Mouse (Mus musculus): ENCODE results near the gene Gm8947. TPM values are rescaled to one million over a fixed set of nuclear protein-coding genes. Genes with fewer than 3 reads are reported as not detected.

Gene Gm8947
- polyA plus RNA-seq, 2 experiments = 0.92 to 1.2 TPM

DNA sequence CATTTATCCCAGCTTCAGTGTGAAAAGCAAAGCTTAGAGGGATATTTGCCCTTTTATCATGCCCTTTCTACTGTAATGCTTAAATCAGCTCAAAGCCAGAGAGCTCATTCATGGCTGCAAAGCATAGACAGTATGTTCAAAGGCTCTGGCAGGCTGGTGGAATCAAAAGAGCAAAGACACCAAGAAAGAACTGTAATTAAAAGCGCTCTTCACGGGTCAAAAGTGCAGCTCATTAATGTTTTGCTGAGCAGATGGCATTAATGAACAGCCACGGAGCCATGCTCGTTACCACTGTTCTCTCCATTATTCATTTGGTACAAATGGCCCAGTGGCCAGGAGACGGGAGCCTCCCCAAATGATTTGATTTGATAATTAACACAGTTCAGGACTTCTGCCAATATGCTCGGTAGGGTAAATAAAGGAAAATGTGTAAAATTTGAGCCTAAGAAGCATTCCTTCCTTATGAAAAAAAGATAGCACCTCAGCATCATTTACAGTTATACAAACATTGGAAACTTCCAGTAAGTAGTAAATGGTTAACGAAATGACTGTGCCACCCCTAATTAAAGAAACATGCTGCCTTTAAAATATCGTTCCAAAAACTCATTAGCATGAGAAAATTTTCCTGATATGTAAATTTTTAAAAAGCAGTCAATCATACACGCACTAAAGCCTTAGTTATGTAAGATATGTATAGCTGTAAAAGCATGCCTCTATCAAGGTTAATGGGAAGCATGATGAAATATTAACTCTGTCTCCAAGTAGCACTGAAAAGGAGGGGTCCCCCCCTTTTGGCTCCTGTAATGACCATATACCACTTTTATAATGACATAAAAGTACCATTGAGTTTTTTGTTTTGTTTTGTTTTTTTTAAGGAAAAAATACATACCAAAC lies 34.0 kb upstream of the Gm8947 start:
- Histone ChIP-seq H3K4me3 (ENCODE audit: insufficient read depth in 1 of 2, low read depth in 2 of 2, low read length in 2 of 2) (no peak overlapping the region), H3K4me1 (replicated peaks; ENCODE audit: control insufficient read depth in 2 of 2, insufficient read depth in 2 of 2, low read length in 1 of 2) (peaks cover 0 to 13% of the 10 kb centered on the region in 2 experiments; a peak in 3 of 4 replicates), H3K27ac (no peak overlapping the region), H3K4me2 (ENCODE audit: low read depth) (no peak overlapping the region), H3K9ac (replicated peaks) (no peak overlapping the region), H3K9me3 (ENCODE audit: control insufficient read depth, low read length) (no peaks in the 10 kb centered on the region), H3K36me3 (replicated peaks; ENCODE audit: control insufficient read depth, insufficient read depth, low read depth) (no peaks in the 10 kb centered on the region), H3K27me3 (ENCODE audit: control insufficient read depth, insufficient read depth, low read length) (no peaks in the 10 kb centered on the region)
- TF ChIP-seq CTCF (IDR thresholded peaks at IDR 0.05; ENCODE audit: low read depth) (no peak), EP300 (IDR thresholded peaks at IDR 0.05; ENCODE audit: low read depth) (no peak)
- ATAC-seq (ENCODE audit: insufficient read depth) (no peak), DNase-seq (ENCODE audit: low read depth in 3 of 3, low spot score in 3 of 3) (no peak)
- WGBS (ENCODE audit: insufficient replicate concordance) = 64% methylated on average over 9 of the region's 9 CpGs

DNA sequence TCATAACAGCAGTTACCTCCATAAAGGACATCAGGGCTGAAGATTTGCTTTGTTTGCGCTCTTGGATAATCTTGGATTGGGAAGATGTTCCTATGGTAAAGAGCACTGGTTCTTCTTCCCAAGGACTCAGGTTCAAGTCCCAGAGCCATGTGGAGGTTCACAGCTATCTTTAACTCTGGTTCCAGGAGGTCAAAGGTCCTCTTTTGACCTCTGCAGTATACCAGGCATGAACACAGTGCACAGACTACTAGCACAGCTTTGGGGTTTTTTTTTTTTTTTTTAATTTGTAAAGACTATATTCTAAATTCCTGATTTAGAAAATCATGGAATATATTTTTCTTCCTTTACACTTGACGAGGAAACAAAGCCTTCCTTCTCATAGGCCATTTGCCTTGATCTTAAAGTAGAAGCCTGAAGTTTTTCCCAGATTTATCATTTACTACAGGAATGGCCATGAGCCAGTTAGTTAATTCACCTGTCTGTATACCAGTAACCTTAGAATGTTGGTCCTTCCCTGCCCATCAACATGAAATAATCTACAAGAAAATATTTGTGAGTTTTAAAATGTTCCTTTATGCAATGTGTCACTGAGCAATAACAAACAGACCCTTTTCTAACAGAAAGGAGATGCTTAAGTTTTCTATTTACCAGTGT lies 33.2 kb upstream of the Gm8947 start:
- DNase-seq (ENCODE audit: low read depth in 3 of 3, low spot score in 3 of 3) (no peak), ATAC-seq (ENCODE audit: insufficient read depth) (no peak)
- H3K4me3 ChIP-seq (ENCODE audit: insufficient read depth in 1 of 2, low read depth in 2 of 2, low read length in 2 of 2) = no peak overlapping the region
- H3K9me3 ChIP-seq (ENCODE audit: control insufficient read depth, low read length) = no peaks in the 10 kb centered on the region
- no peaks in the 10 kb centered on the region for H3K27me3 ChIP-seq (ENCODE audit: control insufficient read depth, insufficient read depth, low read length)
- H3K9ac ChIP-seq (replicated peaks) = no peak overlapping the region
- TF ChIP-seq EP300 (IDR thresholded peaks at IDR 0.05; ENCODE audit: low read depth) (no peak), CTCF (IDR thresholded peaks at IDR 0.05; ENCODE audit: low read depth) (no peak)
- no peak overlapping the region for H3K4me2 ChIP-seq (ENCODE audit: low read depth)
- no peak overlapping the region for H3K27ac ChIP-seq
- peaks cover 0 to 11% of the 10 kb centered on the region in 2 experiments; a peak in 3 of 4 replicates for H3K4me1 ChIP-seq (replicated peaks; ENCODE audit: control insufficient read depth in 2 of 2, insufficient read depth in 2 of 2, low read length in 1 of 2)
- H3K36me3 ChIP-seq (replicated peaks; ENCODE audit: control insufficient read depth, insufficient read depth, low read depth) = no peaks in the 10 kb centered on the region
- 71% methylated on average over 2 of the region's 2 CpGs for WGBS (ENCODE audit: insufficient replicate concordance)

DNA sequence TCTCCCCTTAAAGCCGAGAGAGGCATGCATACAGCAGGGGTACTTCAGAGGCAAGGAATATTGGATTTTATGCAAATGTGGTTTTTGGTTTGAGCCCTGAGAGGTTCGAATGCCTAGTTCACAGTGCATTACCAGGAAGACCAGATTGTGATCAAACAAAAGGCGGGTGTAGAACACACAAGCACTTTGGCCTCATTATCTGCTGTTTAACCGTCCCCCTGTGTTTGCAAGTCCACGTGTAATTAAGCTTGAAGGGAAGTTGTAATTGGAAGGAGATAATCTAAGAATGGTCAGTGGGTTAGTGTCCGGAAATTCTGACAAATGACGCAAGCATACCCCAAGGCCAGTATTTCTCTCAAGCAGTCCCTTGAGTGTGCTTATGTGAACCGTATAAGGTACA lies 26.1 kb upstream of the Gm8947 start:
- Histone ChIP-seq H3K27me3 (ENCODE audit: control insufficient read depth, insufficient read depth, low read length) (no peaks in the 10 kb centered on the region), H3K4me3 (ENCODE audit: insufficient read depth in 1 of 2, low read depth in 2 of 2, low read length in 2 of 2) (no peak overlapping the region), H3K4me2 (ENCODE audit: low read depth) (no peak overlapping the region), H3K9me3 (ENCODE audit: control insufficient read depth, low read length) (no peaks in the 10 kb centered on the region), H3K36me3 (replicated peaks; ENCODE audit: control insufficient read depth, insufficient read depth, low read depth) (no peaks in the 10 kb centered on the region), H3K27ac (no peak overlapping the region), H3K9ac (replicated peaks) (no peak overlapping the region; the same call in 1 of the 2 replicates), H3K4me1 (replicated peaks; ENCODE audit: control insufficient read depth in 2 of 2, insufficient read depth in 2 of 2, low read length in 1 of 2) (peaks cover 8 to 20% of the 10 kb centered on the region in 2 experiments)
- TF ChIP-seq CTCF (IDR thresholded peaks at IDR 0.05; ENCODE audit: low read depth) = no peak
- TF ChIP-seq EP300 (IDR thresholded peaks at IDR 0.05; ENCODE audit: low read depth) = no peak
- 13% methylated on average over 8 of the region's 8 CpGs for WGBS (ENCODE audit: insufficient replicate concordance)
- no peak for DNase-seq (ENCODE audit: low read depth in 3 of 3, low spot score in 3 of 3)
- 0 out of 2 replicates have a peak, but pooled peaks have one; percentile 32 for ATAC-seq (ENCODE audit: insufficient read depth)

DNA sequence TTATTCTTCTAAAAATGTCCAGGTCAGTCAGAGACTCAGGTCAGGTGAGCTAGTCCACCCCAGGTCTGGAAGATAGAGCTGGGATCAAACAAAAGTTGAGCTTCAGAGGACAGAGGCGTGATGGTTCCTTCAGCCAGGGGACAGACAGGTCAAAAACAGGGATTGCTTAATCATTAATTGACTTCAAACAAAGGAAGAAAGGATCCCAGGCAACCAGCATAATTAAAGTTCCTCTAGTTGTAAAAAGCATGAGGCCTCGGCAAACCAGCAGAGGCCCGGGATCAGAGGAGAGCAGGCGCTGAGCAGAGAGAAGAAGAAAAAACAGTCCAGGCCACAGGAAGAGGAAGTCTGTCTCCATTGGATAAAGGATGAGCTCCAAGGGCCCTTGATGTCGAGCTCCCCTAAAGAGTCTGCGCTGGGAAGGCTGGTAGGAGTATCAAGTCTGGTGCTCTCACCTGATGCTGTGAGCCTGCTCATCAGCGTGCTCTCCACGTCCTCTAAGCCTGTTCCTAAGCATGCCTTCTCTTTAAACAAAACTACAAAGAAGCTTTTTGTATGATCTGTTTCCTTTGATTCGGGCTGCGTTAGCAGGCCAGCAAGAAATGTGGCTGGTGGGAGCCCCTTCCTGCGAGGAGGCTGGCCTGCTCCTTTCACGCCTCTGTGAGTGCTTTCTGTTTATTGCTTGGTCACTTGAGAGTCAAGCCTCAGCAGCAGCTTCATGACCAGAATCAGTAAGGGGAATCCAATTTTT lies 24.7 kb upstream of the Gm8947 start:
- 33% methylated on average over 12 of the region's 12 CpGs for WGBS (ENCODE audit: insufficient replicate concordance)
- no peak overlapping the region for H3K27ac ChIP-seq
- H3K4me2 ChIP-seq (ENCODE audit: low read depth) = peak overlapping the region; percentile 15; the same call in 1 of the 2 replicates
- H3K4me1 ChIP-seq (replicated peaks; ENCODE audit: control insufficient read depth in 2 of 2, insufficient read depth in 2 of 2, low read length in 1 of 2) = peaks cover 11 to 21% of the 10 kb centered on the region in 2 experiments
- no peak for TF ChIP-seq EP300 (IDR thresholded peaks at IDR 0.05; ENCODE audit: low read depth)
- TF ChIP-seq CTCF (IDR thresholded peaks at IDR 0.05; ENCODE audit: low read depth) = no peak
- H3K4me3 ChIP-seq (ENCODE audit: insufficient read depth in 1 of 2, low read depth in 2 of 2, low read length in 2 of 2) = no peak overlapping the region
- DNase-seq (ENCODE audit: low read depth in 3 of 3, low spot score in 3 of 3) (no peak), ATAC-seq (ENCODE audit: insufficient read depth) (0 out of 2 replicates have a peak, but pooled peaks have one; percentile 5)
- no peaks in the 10 kb centered on the region for H3K27me3 ChIP-seq (ENCODE audit: control insufficient read depth, insufficient read depth, low read length)
- no peaks in the 10 kb centered on the region for H3K9me3 ChIP-seq (ENCODE audit: control insufficient read depth, low read length)
- H3K36me3 ChIP-seq (replicated peaks; ENCODE audit: control insufficient read depth, insufficient read depth, low read depth) = no peaks in the 10 kb centered on the region
- no peak overlapping the region for H3K9ac ChIP-seq (replicated peaks)
